Mouse (Mus musculus): ENCODE results near the gene Mfn2. TPM values are rescaled to one million over a fixed set of nuclear protein-coding genes. Genes with fewer than 3 reads are reported as not detected.

Mfn2 gene
- polyA plus RNA-seq, 1 experiment from 2014 or later, result 37.5 TPM

GRCm38 (mm10) chr4:147928540-147928939 lies 24.0 kb upstream of the Mfn2 start:
- Histone ChIP-seq H3K36me3 (ENCODE audit: control insufficient read depth, insufficient read depth, low read length) (peaks cover 76% of the 10 kb centered on the region), H3K27me3 (replicated peaks; ENCODE audit: control insufficient read depth, insufficient read depth, low read length) (no peaks in the 10 kb centered on the region), H3K4me2 (ENCODE audit: low read depth, low read length) (no peak overlapping the region), H3K4me3 (ENCODE audit: low read depth, low read length) (no peak overlapping the region), H3K27ac (replicated peaks; ENCODE audit: low read depth, low read length) (no peak overlapping the region), H3K4me1 (ENCODE audit: control insufficient read depth, insufficient read depth, low read length) (no peaks in the 10 kb centered on the region), H3K9me3 (ENCODE audit: control insufficient read depth, low read length) (no peaks in the 10 kb centered on the region), H3K9ac (ENCODE audit: low read depth, low read length) (no peak overlapping the region)
- ATAC-seq (ENCODE audit: low read depth) (no peak), DNase-seq (ENCODE audit: low spot score) (no peak)
- WGBS, result 70% methylated on average over 7 of the region's 7 CpGs

DNA sequence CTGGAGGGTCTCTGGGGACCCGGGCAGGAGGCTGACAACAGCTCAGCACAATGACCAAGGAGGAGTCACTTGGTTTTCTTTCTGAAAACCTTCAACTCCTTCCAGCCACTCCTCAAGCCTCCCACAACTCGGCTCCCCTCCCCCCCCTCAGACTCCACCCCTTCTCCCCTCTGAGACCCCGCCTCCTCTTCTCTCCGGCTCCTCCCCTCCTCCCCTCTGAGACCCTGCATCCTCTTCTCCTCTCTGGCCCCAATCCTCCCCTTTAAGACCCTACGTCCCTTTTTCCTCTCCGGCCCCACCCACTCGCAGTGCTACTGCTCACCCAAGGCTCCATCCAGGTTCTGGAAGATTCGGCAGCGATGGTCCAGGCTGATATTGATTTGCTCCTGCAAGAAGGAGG lies 23.6 kb upstream of the Mfn2 start:
- H3K9ac ChIP-seq (ENCODE audit: low read depth, low read length), result no peak overlapping the region
- no peaks in the 10 kb centered on the region for H3K27me3 ChIP-seq (replicated peaks; ENCODE audit: control insufficient read depth, insufficient read depth, low read length)
- no peak overlapping the region for H3K27ac ChIP-seq (replicated peaks; ENCODE audit: low read depth, low read length)
- ATAC-seq (ENCODE audit: low read depth), result no peak
- no peaks in the 10 kb centered on the region for H3K4me1 ChIP-seq (ENCODE audit: control insufficient read depth, insufficient read depth, low read length)
- no peak overlapping the region for H3K4me3 ChIP-seq (ENCODE audit: low read depth, low read length)
- H3K9me3 ChIP-seq (ENCODE audit: control insufficient read depth, low read length), result no peaks in the 10 kb centered on the region
- 18% methylated on average over 9 of the region's 9 CpGs for WGBS
- DNase-seq (ENCODE audit: low spot score), result no peak
- no peak overlapping the region for H3K4me2 ChIP-seq (ENCODE audit: low read depth, low read length)
- H3K36me3 ChIP-seq (ENCODE audit: control insufficient read depth, insufficient read depth, low read length), result peaks cover 81% of the 10 kb centered on the region

GRCm38 (mm10) chr4:147927705-147928104 lies 23.2 kb upstream of the Mfn2 start:
- 33% methylated on average over 8 of the region's 8 CpGs for WGBS
- Histone ChIP-seq H3K9ac (ENCODE audit: low read depth, low read length) (no peak overlapping the region), H3K36me3 (ENCODE audit: control insufficient read depth, insufficient read depth, low read length) (peaks cover 83% of the 10 kb centered on the region), H3K4me2 (ENCODE audit: low read depth, low read length) (no peak overlapping the region), H3K4me1 (ENCODE audit: control insufficient read depth, insufficient read depth, low read length) (no peaks in the 10 kb centered on the region), H3K4me3 (ENCODE audit: low read depth, low read length) (no peak overlapping the region), H3K27me3 (replicated peaks; ENCODE audit: control insufficient read depth, insufficient read depth, low read length) (no peaks in the 10 kb centered on the region), H3K9me3 (ENCODE audit: control insufficient read depth, low read length) (no peaks in the 10 kb centered on the region), H3K27ac (replicated peaks; ENCODE audit: low read depth, low read length) (no peak overlapping the region)
- DNase-seq (ENCODE audit: low spot score), result no peak
- ATAC-seq (ENCODE audit: low read depth), result peak; percentile 23; the same call in 1 of the 2 replicates

- no peaks in the 10 kb centered on the region for H3K4me1 ChIP-seq (ENCODE audit: control insufficient read depth, insufficient read depth, low read length)
- H3K9ac ChIP-seq (ENCODE audit: low read depth, low read length), result no peak overlapping the region
- H3K36me3 ChIP-seq (ENCODE audit: control insufficient read depth, insufficient read depth, low read length), result peaks cover 79% of the 10 kb centered on the region
- H3K27ac ChIP-seq (replicated peaks; ENCODE audit: low read depth, low read length), result no peak overlapping the region
- H3K27me3 ChIP-seq (replicated peaks; ENCODE audit: control insufficient read depth, insufficient read depth, low read length), result no peaks in the 10 kb centered on the region
- ATAC-seq (ENCODE audit: low read depth) (no peak), DNase-seq (ENCODE audit: low spot score) (no peak)
- no peaks in the 10 kb centered on the region for H3K9me3 ChIP-seq (ENCODE audit: control insufficient read depth, low read length)
- no peak overlapping the region for H3K4me3 ChIP-seq (ENCODE audit: low read depth, low read length)
- WGBS, result 75% methylated on average over 11 of the region's 11 CpGs
- no peak overlapping the region for H3K4me2 ChIP-seq (ENCODE audit: low read depth, low read length)
These were observed 17.8 kb upstream of the Mfn2 start for GRCm38 (mm10) chr4:147922341-147922740.

DNA sequence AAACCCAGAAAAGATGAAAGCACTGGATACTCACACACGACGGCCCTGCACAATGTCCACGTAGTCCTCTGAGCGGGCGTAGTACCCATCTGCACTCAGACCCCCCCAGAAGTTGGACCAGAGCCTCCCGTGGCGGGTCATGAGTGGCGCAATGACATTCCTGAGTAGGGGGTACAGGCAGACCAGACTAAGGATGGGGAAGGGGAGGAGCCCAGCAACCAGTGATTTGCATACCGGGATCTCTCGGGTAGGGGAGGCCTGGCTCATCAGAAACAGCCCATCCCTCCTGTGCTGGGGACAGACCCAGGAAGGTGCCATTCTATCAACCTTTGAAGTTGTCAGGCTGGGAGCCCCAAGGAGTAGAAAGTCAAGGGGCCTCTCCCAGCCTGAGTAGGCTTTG lies 16.5 kb upstream of the Mfn2 start:
- ATAC-seq (ENCODE audit: low read depth), result peak; percentile 7; the same call in 1 of the 2 replicates

GRCm38 (mm10) chr4:147918459-147919121 lies 14.1 kb upstream of the Mfn2 start:
- Histone ChIP-seq H3K27ac (replicated peaks; ENCODE audit: low read depth, low read length) (no peak overlapping the region), H3K27me3 (replicated peaks; ENCODE audit: control insufficient read depth, insufficient read depth, low read length) (no peaks in the 10 kb centered on the region), H3K4me1 (ENCODE audit: control insufficient read depth, insufficient read depth, low read length) (no peaks in the 10 kb centered on the region), H3K4me2 (ENCODE audit: low read depth, low read length) (no peak overlapping the region), H3K4me3 (ENCODE audit: low read depth, low read length) (no peak overlapping the region), H3K9me3 (ENCODE audit: control insufficient read depth, low read length) (no peaks in the 10 kb centered on the region), H3K36me3 (ENCODE audit: control insufficient read depth, insufficient read depth, low read length) (peaks cover 75% of the 10 kb centered on the region), H3K9ac (ENCODE audit: low read depth, low read length) (no peak overlapping the region)
- no peak for ATAC-seq (ENCODE audit: low read depth)
- WGBS, result 56% methylated on average over 7 of the region's 7 CpGs
- peak; percentile 58 for DNase-seq (ENCODE audit: low spot score)

More for the DNA sequence above, 16.5 kb upstream of the Mfn2 start:
- WGBS, result 42% methylated on average over 10 of the region's 10 CpGs
- Histone ChIP-seq H3K27me3 (replicated peaks; ENCODE audit: control insufficient read depth, insufficient read depth, low read length) (no peaks in the 10 kb centered on the region), H3K9ac (ENCODE audit: low read depth, low read length) (no peak overlapping the region), H3K36me3 (ENCODE audit: control insufficient read depth, insufficient read depth, low read length) (peaks cover 77% of the 10 kb centered on the region), H3K4me3 (ENCODE audit: low read depth, low read length) (no peak overlapping the region), H3K27ac (replicated peaks; ENCODE audit: low read depth, low read length) (no peak overlapping the region), H3K4me2 (ENCODE audit: low read depth, low read length) (no peak overlapping the region), H3K4me1 (ENCODE audit: control insufficient read depth, insufficient read depth, low read length) (no peaks in the 10 kb centered on the region), H3K9me3 (ENCODE audit: control insufficient read depth, low read length) (no peaks in the 10 kb centered on the region)
- no peak for DNase-seq (ENCODE audit: low spot score)

- Histone ChIP-seq H3K27me3 (replicated peaks; ENCODE audit: control insufficient read depth, insufficient read depth, low read length) (no peaks in the 10 kb centered on the region), H3K27ac (replicated peaks; ENCODE audit: low read depth, low read length) (no peak overlapping the region), H3K4me1 (ENCODE audit: control insufficient read depth, insufficient read depth, low read length) (peaks cover 3% of the 10 kb centered on the region; the same call in 1 of the 2 replicates), H3K4me2 (ENCODE audit: low read depth, low read length) (no peak overlapping the region), H3K9me3 (ENCODE audit: control insufficient read depth, low read length) (no peaks in the 10 kb centered on the region), H3K4me3 (ENCODE audit: low read depth, low read length) (no peak overlapping the region), H3K9ac (ENCODE audit: low read depth, low read length) (no peak overlapping the region), H3K36me3 (ENCODE audit: control insufficient read depth, insufficient read depth, low read length) (peaks cover 36% of the 10 kb centered on the region)
- DNase-seq (ENCODE audit: low spot score), result no peak
- ATAC-seq (ENCODE audit: low read depth), result no peak
- WGBS, result 82% methylated on average over 5 of the region's 5 CpGs
These were observed 5.0 kb upstream of the Mfn2 start for GRCm38 (mm10) chr4:147909486-147909885.

DNA sequence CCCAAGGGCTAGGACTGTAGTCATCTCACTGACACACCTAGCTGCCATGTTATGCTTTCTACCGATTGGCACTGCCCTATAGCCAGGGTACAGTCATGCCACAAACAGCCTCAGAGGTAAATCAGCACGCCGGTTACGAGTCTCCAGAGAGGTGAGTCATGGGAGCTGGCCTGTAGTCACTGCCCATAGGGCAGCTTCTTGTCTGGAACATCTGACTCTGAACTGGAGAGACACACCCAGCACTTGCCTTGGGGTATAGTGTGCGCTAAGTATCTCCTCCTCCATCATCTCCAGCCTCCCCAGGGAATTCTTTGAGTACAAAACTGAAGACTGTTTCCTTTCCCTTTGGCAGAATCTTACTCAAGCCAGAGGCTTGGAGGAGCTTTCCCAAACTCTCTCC lies 1.7 kb upstream of the Mfn2 start:
- DNase-seq (ENCODE audit: low spot score) (peak; percentile 7), ATAC-seq (ENCODE audit: low read depth) (no peak)

DNA sequence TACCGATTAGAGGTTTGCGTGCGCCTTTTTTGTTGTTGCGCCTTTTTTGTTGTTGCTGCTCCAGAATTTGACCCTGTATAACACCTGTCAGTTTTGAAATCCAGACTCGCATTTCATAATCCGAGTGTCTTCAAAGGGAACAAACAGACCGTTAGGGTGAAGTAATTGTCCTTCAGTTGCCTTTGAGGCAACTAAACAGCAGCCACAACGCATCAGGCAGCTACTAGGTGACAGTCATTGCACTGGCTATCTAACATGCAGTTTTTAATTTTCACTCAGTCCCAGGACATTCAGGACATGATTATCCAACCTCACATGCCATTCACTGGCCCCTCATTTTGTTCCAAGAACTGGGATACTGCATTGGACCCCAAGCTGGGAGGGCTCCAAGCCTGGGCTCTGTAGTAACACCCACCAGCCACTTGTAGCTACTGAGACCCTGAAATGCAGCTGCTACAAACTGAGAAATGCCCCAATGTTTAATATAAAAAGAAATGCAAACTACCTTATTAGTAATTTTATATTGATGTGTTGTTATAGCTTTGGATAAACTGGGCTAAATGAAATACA lies 671 bp upstream of the Mfn2 start:
- under 1% methylated on average over 8 of the region's 8 CpGs for WGBS
- Histone ChIP-seq H3K9me3 (ENCODE audit: control insufficient read depth, low read length) (no peaks in the 10 kb centered on the region), H3K27ac (replicated peaks; ENCODE audit: low read depth, low read length) (no peak overlapping the region), H3K27me3 (replicated peaks; ENCODE audit: control insufficient read depth, insufficient read depth, low read length) (no peaks in the 10 kb centered on the region), H3K4me1 (ENCODE audit: control insufficient read depth, insufficient read depth, low read length) (peaks cover 11% of the 10 kb centered on the region), H3K36me3 (ENCODE audit: control insufficient read depth, insufficient read depth, low read length) (peaks cover 25% of the 10 kb centered on the region), H3K4me3 (ENCODE audit: low read depth, low read length) (peak overlapping the region; percentile 81), H3K9ac (ENCODE audit: low read depth, low read length) (peak overlapping the region; percentile 91), H3K4me2 (ENCODE audit: low read depth, low read length) (peak overlapping the region; percentile 68)
- no peak; the same call in 1 of the 2 replicates for ATAC-seq (ENCODE audit: low read depth)
- no peak for DNase-seq (ENCODE audit: low spot score)

More for the DNA sequence above, 1.7 kb upstream of the Mfn2 start:
- Histone ChIP-seq H3K4me2 (ENCODE audit: low read depth, low read length) (no peak overlapping the region), H3K27me3 (replicated peaks; ENCODE audit: control insufficient read depth, insufficient read depth, low read length) (no peaks in the 10 kb centered on the region), H3K9ac (ENCODE audit: low read depth, low read length) (no peak overlapping the region), H3K9me3 (ENCODE audit: control insufficient read depth, low read length) (no peaks in the 10 kb centered on the region), H3K36me3 (ENCODE audit: control insufficient read depth, insufficient read depth, low read length) (peaks cover 29% of the 10 kb centered on the region), H3K27ac (replicated peaks; ENCODE audit: low read depth, low read length) (no peak overlapping the region), H3K4me1 (ENCODE audit: control insufficient read depth, insufficient read depth, low read length) (peaks cover 11% of the 10 kb centered on the region), H3K4me3 (ENCODE audit: low read depth, low read length) (no peak overlapping the region)
- 72% methylated on average over 5 of the region's 5 CpGs for WGBS

Measured in embryonic facial prominence, embryonic 14.5 days (tissue).